Mouse (Mus musculus): ENCODE results near the gene Clasp1. TPM values are rescaled to one million over a fixed set of nuclear protein-coding genes. Genes with fewer than 3 reads are reported as not detected.

Clasp1 gene
- polyA plus RNA-seq, 1 experiment, result 146 TPM

GRCm38 (mm10) chr1:118633415-118633980 lies 244.6 kb downstream of the Clasp1 start:
- no peak for TF ChIP-seq CTCF (IDR thresholded peaks at IDR 0.05; ENCODE audit: borderline replicate concordance, extremely low read depth, insufficient read depth, insufficient read length)
- TF ChIP-seq POLR2A (IDR thresholded peaks at IDR 0.05; ENCODE audit: borderline replicate concordance, extremely low read depth, insufficient read depth, insufficient read length, poor library complexity, severe bottlenecking), result no peak
- DNase-seq (ENCODE audit: low read depth), result no peak

DNA sequence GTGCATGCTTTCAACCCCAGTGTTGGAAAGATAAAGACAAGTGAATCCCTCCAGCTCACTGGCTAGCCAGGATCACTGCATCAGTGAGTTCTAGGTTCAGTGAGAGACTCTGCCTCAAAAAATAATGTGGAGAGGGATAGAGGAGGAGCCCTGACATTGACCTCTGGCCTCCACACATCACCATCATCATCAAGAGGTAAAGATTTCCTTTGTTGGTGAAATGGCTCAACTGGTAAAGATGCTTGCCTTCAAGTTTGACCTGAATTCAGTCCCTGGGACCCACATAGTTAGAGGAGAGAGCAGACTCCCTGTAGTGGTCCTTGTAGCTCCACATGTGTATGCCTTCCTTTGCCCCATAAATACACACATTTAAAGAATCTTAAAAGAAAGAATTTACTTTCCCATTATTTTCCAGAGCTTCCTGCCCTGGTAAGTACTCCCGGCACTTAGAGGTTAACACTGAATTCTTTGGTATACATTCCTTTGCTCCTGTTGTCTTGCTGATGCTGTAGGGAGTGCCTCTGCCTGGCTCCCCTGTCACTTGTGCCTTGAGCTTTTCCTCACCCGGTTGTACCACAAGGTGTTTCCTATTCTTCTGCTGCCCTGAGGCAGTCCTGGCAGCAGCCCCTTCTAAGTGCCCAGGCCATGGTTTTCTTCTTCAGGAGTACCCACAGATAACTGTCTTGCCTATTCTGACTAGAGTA lies 253.6 kb downstream of the Clasp1 start:
- TF ChIP-seq CTCF (IDR thresholded peaks at IDR 0.05; ENCODE audit: borderline replicate concordance, extremely low read depth, insufficient read depth, insufficient read length) (no peak), POLR2A (IDR thresholded peaks at IDR 0.05; ENCODE audit: borderline replicate concordance, extremely low read depth, insufficient read depth, insufficient read length, poor library complexity, severe bottlenecking) (no peak)
- no peak for DNase-seq (ENCODE audit: low read depth)

- DNase-seq (ENCODE audit: low read depth), result no peak
- TF ChIP-seq POLR2A (IDR thresholded peaks at IDR 0.05; ENCODE audit: borderline replicate concordance, extremely low read depth, insufficient read depth, insufficient read length, poor library complexity, severe bottlenecking) (no peak), CTCF (IDR thresholded peaks at IDR 0.05; ENCODE audit: borderline replicate concordance, extremely low read depth, insufficient read depth, insufficient read length) (no peak)
These were observed 254.5 kb downstream of the Clasp1 start for GRCm38 (mm10) chr1:118643138-118643979.

- TF ChIP-seq POLR2A (IDR thresholded peaks at IDR 0.05; ENCODE audit: borderline replicate concordance, extremely low read depth, insufficient read depth, insufficient read length, poor library complexity, severe bottlenecking) (no peak), CTCF (IDR thresholded peaks at IDR 0.05; ENCODE audit: borderline replicate concordance, extremely low read depth, insufficient read depth, insufficient read length) (no peak)
These were observed 256.8 kb downstream of the Clasp1 start for GRCm38 (mm10) chr1:118645701-118646100.

DNA sequence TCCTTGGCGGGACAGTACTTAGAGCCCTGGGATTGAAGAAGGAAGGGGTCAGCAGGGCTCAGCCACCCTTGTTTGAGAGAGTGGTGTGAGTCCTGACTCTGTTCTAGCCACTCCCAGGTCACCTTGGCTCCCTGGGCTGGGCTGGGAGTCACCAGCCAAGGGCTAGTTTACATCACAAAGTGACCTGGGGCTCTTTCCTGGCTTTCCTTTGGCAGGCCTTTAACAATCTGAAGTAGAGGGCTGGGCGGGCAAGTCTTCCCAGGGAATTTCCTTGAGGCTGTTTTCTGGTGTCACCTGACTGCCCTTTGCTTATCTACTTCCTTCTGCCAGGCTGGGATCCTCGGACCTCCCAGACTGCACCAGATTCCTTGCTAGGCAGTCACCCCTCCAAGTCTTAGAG lies 259.2 kb downstream of the Clasp1 start:
- no peak for TF ChIP-seq CTCF (IDR thresholded peaks at IDR 0.05; ENCODE audit: borderline replicate concordance, extremely low read depth, insufficient read depth, insufficient read length)
- no peak for TF ChIP-seq POLR2A (IDR thresholded peaks at IDR 0.05; ENCODE audit: borderline replicate concordance, extremely low read depth, insufficient read depth, insufficient read length, poor library complexity, severe bottlenecking)

More at GRCm38 (mm10) chr1:118645701-118646100, 256.8 kb downstream of the Clasp1 start:
- DNase-seq (ENCODE audit: low read depth), result no peak

GRCm38 (mm10) chr1:118649933-118650770 lies 261.3 kb downstream of the Clasp1 start:
- no peak for TF ChIP-seq POLR2A (IDR thresholded peaks at IDR 0.05; ENCODE audit: borderline replicate concordance, extremely low read depth, insufficient read depth, insufficient read length, poor library complexity, severe bottlenecking)
- TF ChIP-seq CTCF (IDR thresholded peaks at IDR 0.05; ENCODE audit: borderline replicate concordance, extremely low read depth, insufficient read depth, insufficient read length), result no peak
- peak; percentile 7 for DNase-seq (ENCODE audit: low read depth)

More for the DNA sequence above, 259.2 kb downstream of the Clasp1 start:
- DNase-seq (ENCODE audit: low read depth), result no peak

- TF ChIP-seq POLR2A (IDR thresholded peaks at IDR 0.05; ENCODE audit: borderline replicate concordance, extremely low read depth, insufficient read depth, insufficient read length, poor library complexity, severe bottlenecking) (no peak), CTCF (IDR thresholded peaks at IDR 0.05; ENCODE audit: borderline replicate concordance, extremely low read depth, insufficient read depth, insufficient read length) (no peak)
- peak; percentile 24 for DNase-seq (ENCODE audit: low read depth)
These were observed 261.9 kb downstream of the Clasp1 start for GRCm38 (mm10) chr1:118650771-118651080.

- no peak for TF ChIP-seq POLR2A (IDR thresholded peaks at IDR 0.05; ENCODE audit: borderline replicate concordance, extremely low read depth, insufficient read depth, insufficient read length, poor library complexity, severe bottlenecking)
- no peak for TF ChIP-seq CTCF (IDR thresholded peaks at IDR 0.05; ENCODE audit: borderline replicate concordance, extremely low read depth, insufficient read depth, insufficient read length)
- no peak for DNase-seq (ENCODE audit: low read depth)
These were observed 269.9 kb downstream of the Clasp1 start for GRCm38 (mm10) chr1:118658716-118659115.

DNA sequence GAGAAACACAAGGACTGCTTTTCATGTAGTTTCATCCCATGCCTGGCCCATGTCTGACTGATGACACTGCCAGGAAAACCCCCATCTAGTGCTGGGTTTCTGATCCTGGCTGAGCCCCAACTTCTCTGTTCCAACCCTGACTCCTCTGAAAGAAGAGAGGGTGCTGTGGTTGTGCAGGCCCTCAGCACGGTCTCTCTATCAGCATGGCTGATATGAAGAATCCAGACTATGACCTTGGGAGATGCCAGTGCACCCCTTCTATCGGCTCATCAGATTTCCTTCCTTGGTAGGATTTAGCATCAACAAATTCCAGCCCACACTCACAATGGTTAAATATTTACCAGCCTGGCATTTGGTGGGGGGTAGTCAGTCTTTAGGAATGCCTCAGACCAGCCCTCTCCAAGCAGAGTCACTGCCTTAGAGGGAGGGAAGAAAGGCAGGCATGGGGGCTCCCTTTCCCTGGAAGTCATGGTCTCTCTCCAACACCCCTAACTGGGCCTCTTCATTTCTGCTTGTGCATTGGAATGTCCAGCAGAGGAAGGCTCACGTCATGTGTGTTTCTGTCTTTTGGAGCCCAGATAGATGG lies 272.1 kb downstream of the Clasp1 start:
- TF ChIP-seq POLR2A (IDR thresholded peaks at IDR 0.05; ENCODE audit: borderline replicate concordance, extremely low read depth, insufficient read depth, insufficient read length, poor library complexity, severe bottlenecking) (no peak), CTCF (IDR thresholded peaks at IDR 0.05; ENCODE audit: borderline replicate concordance, extremely low read depth, insufficient read depth, insufficient read length) (no peak)
- DNase-seq (ENCODE audit: low read depth), result no peak

Other genes starting within 250 kb of the Clasp1 start
- gene Gm29106, start 212.5 kb upstream of the Clasp1 start, polyA plus RNA-seq (2012; rRNA removed), result not detected in 2 replicates
- 164 and 175 TPM in 2 replicates for gene Tsn, start 77.3 kb upstream of the Clasp1 start, polyA plus RNA-seq (2012; rRNA removed)
- 35.4 and 36.7 TPM in 2 replicates for gene Nifk, start 67.2 kb upstream of the Clasp1 start, polyA plus RNA-seq (2012; rRNA removed)
- 0.42 and 0.52 TPM in 2 replicates for gene Tfcp2l1, start 238.9 kb downstream of the Clasp1 start, polyA plus RNA-seq (2012; rRNA removed)